Mouse (Mus musculus): ENCODE data around the gene D6Ertd527e. TPM values are rescaled to one million over a fixed set of nuclear protein-coding genes. Genes with fewer than 3 reads are reported as not detected.

D6Ertd527e gene
- polyA plus RNA-seq (2015; fragmentation: Nextera tagmentation; extraction: Ambion mirVana) = 0.11 and 0.27 TPM in 2 replicates

DNA sequence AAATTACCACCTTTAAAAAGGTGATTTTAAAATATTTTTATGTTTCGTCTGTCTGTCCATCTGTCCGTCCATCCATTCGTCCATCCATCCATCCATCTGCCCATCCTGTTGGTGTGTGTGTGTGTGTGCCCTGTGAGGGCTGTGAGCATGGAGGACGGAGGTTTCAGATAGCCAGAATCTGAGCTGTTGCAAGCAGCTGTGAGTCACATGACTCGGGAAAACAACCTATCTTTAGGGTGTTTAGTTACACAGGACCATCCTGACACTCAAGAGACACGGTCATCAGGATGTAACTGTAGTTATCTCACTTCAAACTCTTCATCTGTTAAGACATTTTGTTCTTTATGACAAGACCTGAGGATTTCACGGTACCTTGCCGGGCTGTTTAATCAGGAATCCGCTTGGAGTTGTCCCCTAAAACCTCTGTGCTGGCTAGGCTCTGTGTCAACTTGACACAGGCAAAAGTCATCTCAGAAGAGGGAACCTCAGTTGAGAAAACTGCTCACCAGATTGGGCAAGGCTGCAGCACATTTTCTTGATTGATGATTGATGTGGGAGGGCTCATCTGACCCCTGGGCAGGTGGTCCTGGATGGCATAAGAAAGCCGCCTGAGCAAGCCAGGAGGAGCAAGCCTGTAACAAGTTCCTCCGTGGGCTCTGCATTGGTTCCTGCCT is at the start of gene D6Ertd527e:
Gene D6Ertd527e (plus strand): TSS at position 624 of the 674 bp plus-strand sequence.

Other genes starting within 250 kb of the D6Ertd527e start
- 130 and 166 TPM in 2 replicates for gene Nfu1, start 95.5 kb upstream of the D6Ertd527e start, polyA plus RNA-seq (2015; fragmentation: Nextera tagmentation; extraction: Ambion mirVana)
- 9.0 and 11.9 TPM in 2 replicates for gene Gfpt1, start 61.9 kb upstream of the D6Ertd527e start, polyA plus RNA-seq (2015; fragmentation: Nextera tagmentation; extraction: Ambion mirVana)
- 8.4 and 10.1 TPM in 2 replicates for gene Antxr1, start 231.1 kb downstream of the D6Ertd527e start, polyA plus RNA-seq (2015; fragmentation: Nextera tagmentation; extraction: Ambion mirVana)
- 8.1 TPM in 1 of 2 replicates, not detected in the other for gene Gkn1, start 246.2 kb downstream of the D6Ertd527e start, polyA plus RNA-seq (2015; fragmentation: Nextera tagmentation; extraction: Ambion mirVana)